Mouse (Mus musculus): Measurements from ENCODE around the gene Gm9639.
"Not testable (repeated sequence)": the region's sequence is repeated elsewhere in the genome, so short reads cannot be mapped to it uniquely, and the experiment has no call there.

Gene Gm9639

GRCm38 (mm10) chr10:77753448-77753847 lies 41.4 kb downstream of the Gm9639 start:
- DNase-seq (ENCODE audit: low spot score in 2 of 2) = no peak

GRCm38 (mm10) chr10:77752312-77752711 lies 42.6 kb downstream of the Gm9639 start:
- DNase-seq (ENCODE audit: low spot score in 2 of 2) = not testable (repeated sequence)

GRCm38 (mm10) chr10:77751254-77751653 lies 43.6 kb downstream of the Gm9639 start, which contains the start of gene Gm9736:
Gene Gm9736 (minus strand): TSS chr10:77751354.
- DNase-seq (ENCODE audit: low spot score in 2 of 2) = not testable (repeated sequence)

GRCm38 (mm10) chr10:77750686-77751085 lies 44.2 kb downstream of the Gm9639 start:
- not testable (repeated sequence) for DNase-seq (ENCODE audit: low spot score in 2 of 2)

Measured in spleen, postnatal 14 days (tissue).